Mouse (Mus musculus) kidney, embryonic 16.5 days (tissue): ENCODE data around the gene Rnf150. TPM values are rescaled to one million over a fixed set of nuclear protein-coding genes. Genes with fewer than 3 reads are reported as not detected.

Source experiments
- ATAC-seq: fragments of 200-750 bp; cut with Nextera tagmentation; 2 replicates; pipeline ENCODE4 v1.8.0; 2017; ENCODE audit warnings: moderate TSS enrichment; ENCODE audit not compliant: low FRiP score, low TSS enrichment
- H3K27ac ChIP-seq: fragments of 300-500 bp; sonication (generic); 2 replicates; pipeline ENCODE4 v1.5.1; 2014; ENCODE audit warnings: low read length
- H3K27me3 ChIP-seq: fragments of 300-500 bp; sonication (generic); 2 replicates; pipeline ENCODE4 v1.6.1; 2014; ENCODE audit warnings: low read length, control low read depth, mixed read lengths; ENCODE audit not compliant: insufficient read depth
- H3K36me3 ChIP-seq: fragments of 300-500 bp; sonication (generic); 2 replicates; pipeline ENCODE4 v1.6.1; 2014; ENCODE audit warnings: low read length, control low read depth, mixed read lengths; ENCODE audit not compliant: insufficient read depth
- H3K4me1 ChIP-seq: fragments of 300-500 bp; sonication (generic); 2 replicates; pipeline ENCODE4 v1.6.1; 2014; ENCODE audit warnings: low read length, control low read depth, mixed read lengths; ENCODE audit not compliant: insufficient read depth
- H3K4me2 ChIP-seq: fragments of 300-500 bp; sonication (generic); replicated peaks from 2 replicates; pipeline ENCODE4 v1.6.1; 2014; ENCODE audit warnings: low read depth, low read length
- H3K4me3 ChIP-seq: fragments of 300-500 bp; sonication (generic); 2 replicates; pipeline ENCODE4 v1.5.1; 2014; ENCODE audit warnings: mild to moderate bottlenecking, low read length
- H3K9ac ChIP-seq: fragments of 300-500 bp; sonication (generic); replicated peaks from 2 replicates; pipeline ENCODE4 v1.6.1; 2014; ENCODE audit warnings: low read length
- H3K9me3 ChIP-seq: fragments of 300-500 bp; sonication (generic); 2 replicates; pipeline ENCODE4 v1.6.1; 2016; ENCODE audit warnings: low read length, control low read depth
- WGBS: fragments of 180-500 bp; shearing (Covaris S2); extraction: QIAGEN DNeasy Blood & Tissue Kit; methylation state at CpG from one replicate; pipeline ENCODE4 v1.1.7; 2014; 5-methylcytosine and 5-hydroxymethylcytosine counted together
- polyA plus RNA-seq: library from polyadenylated mRNA; unstranded; fragments of >200 nt; fragmentation: Nextera tagmentation; extraction: Ambion mirVana; gene quantifications from 2 replicates; pipeline ENCODE4 v1.2.1, GENCODE M21; 2015

Gene Rnf150
- polyA plus RNA-seq, 1 experiment from 2014 or later = 2.0 TPM

DNA sequence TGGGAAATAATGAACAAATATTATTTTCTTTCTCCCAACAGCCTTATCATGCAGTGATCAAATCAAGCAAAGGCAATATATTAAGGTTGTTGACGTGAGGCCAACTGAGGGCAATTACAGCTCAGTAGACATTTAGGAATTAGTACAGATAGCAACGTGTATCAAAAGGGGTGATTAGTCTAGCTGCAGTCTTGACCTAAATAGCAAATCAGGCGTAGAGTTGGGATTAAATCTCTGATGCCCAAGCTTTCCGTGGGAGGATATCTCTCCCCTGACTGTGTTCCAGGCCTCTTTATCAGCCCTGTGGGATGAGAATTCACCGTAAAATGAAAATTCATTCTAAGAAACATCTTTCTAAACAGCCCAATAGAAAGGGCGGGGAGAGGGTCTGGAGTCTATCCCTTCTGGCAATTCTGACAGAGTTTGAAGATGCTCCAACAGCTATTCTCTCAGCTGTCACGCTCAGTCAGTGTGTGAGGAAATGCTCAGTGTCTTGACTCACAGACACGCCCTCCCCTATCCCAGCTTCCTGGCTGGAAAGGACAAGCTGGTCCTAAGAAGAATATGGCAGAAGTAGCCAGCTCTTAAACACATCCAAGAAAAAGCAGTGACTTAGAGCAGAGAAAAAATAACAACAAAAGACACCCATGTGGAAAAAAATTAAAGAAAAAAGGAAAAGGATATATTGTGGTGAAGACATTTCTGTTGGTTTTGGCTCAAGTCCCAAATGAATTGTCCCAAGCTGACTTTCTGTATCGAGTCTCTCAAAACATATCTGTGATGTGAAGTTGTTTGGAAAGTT, 4.4 kb upstream of the Rnf150 start:
- ATAC-seq = no peak
- Histone ChIP-seq H3K4me2 (no peak overlapping the region), H3K27me3 (no peaks in the 10 kb centered on the region), H3K4me3 (no peak overlapping the region), H3K4me1 (peaks cover 14% of the 10 kb centered on the region), H3K36me3 (no peaks in the 10 kb centered on the region), H3K9me3 (no peaks in the 10 kb centered on the region), H3K27ac (no peak overlapping the region), H3K9ac (no peak overlapping the region)
- 56% methylated on average over 9 of the region's 9 CpGs for WGBS

- H3K27me3 ChIP-seq = no peaks in the 10 kb centered on the region
- H3K36me3 ChIP-seq = no peaks in the 10 kb centered on the region
- peaks cover 14% of the 10 kb centered on the region for H3K4me1 ChIP-seq
- H3K4me3 ChIP-seq = no peak overlapping the region
- WGBS = 61% methylated on average over 2 of the region's 2 CpGs
- no peak overlapping the region for H3K4me2 ChIP-seq
- no peak overlapping the region for H3K27ac ChIP-seq
- H3K9me3 ChIP-seq = no peaks in the 10 kb centered on the region
- no peak for ATAC-seq
- no peak overlapping the region for H3K9ac ChIP-seq
Observed at GRCm38 (mm10) chr8:82859343-82859620, 3.9 kb upstream of the Rnf150 start.

DNA sequence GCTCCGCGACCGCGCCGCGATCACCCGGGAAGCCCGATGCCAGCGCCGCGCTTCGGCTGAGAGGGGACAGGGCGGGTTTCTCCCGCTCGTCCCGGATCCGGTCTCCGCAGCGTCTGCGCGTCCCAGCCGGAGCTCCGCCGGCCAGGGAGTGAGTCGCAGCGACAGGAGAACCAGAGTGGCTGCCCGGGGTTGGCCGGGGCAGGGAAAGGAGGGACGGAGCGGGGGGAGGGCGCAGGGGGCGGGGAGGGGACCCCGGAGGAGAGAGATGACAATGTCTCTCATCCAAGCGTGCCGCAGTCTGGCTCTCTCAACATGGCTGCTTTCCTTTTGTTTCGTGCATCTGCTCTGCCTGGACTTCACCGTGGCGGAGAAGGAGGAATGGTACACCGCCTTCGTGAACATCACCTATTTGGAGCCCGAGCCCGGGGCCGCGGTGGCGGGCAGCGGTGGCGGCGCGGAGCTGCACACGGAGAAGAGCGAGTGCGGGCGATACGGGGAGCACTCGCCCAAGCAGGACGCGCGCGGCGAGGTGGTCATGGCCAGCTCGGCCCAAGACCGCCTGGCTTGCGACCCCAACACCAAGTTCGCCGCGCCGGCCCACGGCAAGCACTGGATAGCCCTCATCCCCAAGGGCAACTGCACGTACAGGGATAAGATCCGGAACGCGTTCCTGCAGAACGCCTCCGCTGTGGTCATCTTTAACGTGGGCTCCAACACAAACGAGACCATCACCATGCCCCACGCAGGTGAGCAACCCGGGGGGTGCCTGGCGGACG, 777 bp downstream of the Rnf150 start:
- Histone ChIP-seq H3K27ac (peak overlapping the region; percentile 82), H3K9me3 (no peaks in the 10 kb centered on the region), H3K36me3 (no peaks in the 10 kb centered on the region), H3K27me3 (no peaks in the 10 kb centered on the region), H3K4me1 (peaks cover 17% of the 10 kb centered on the region), H3K9ac (peak overlapping the region; percentile 94), H3K4me2 (peak overlapping the region; percentile 73), H3K4me3 (peak overlapping the region; percentile 85)
- peak; percentile 81 for ATAC-seq
- under 1% methylated on average over 74 of the region's 80 CpGs for WGBS

- H3K27me3 ChIP-seq = no peaks in the 10 kb centered on the region
- peak overlapping the region; percentile 82 for H3K27ac ChIP-seq
- no peaks in the 10 kb centered on the region for H3K9me3 ChIP-seq
- H3K4me3 ChIP-seq = peak overlapping the region; percentile 85
- no peak; the same call in 1 of the 2 replicates for ATAC-seq
- H3K36me3 ChIP-seq = no peaks in the 10 kb centered on the region
- under 1% methylated on average over 10 of the region's 10 CpGs for WGBS
- peak overlapping the region; percentile 94 for H3K9ac ChIP-seq
- H3K4me2 ChIP-seq = peak overlapping the region; percentile 73
- peaks cover 11% of the 10 kb centered on the region; the same call in 1 of the 2 replicates for H3K4me1 ChIP-seq
Observed at GRCm38 (mm10) chr8:82864521-82864818, 1.3 kb downstream of the Rnf150 start.

DNA sequence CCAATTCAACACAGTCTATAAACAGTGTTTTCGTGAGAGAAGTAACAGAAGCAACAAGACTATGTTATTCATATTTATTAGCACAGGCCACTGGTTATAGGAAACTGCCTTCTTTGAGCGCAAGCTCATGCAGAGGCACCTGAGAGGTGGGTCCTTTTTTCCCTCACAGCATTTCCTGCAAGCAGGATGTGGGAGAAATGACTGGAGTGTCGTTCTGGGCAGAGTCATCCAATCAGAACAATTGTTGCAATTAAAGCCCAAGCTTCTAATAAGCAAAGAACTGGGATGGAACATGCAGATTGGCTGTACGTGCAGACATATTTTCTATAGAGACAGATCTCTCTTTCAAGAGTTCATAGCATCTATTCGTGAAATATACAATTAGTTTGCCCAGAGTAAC, 2.1 kb downstream of the Rnf150 start:
- Histone ChIP-seq H3K9ac (no peak overlapping the region), H3K4me3 (peak overlapping the region; percentile 85), H3K4me2 (peak overlapping the region; percentile 73), H3K36me3 (no peaks in the 10 kb centered on the region), H3K4me1 (peaks cover 14% of the 10 kb centered on the region; the same call in 1 of the 2 replicates), H3K27ac (no peak overlapping the region), H3K9me3 (no peaks in the 10 kb centered on the region), H3K27me3 (no peaks in the 10 kb centered on the region)
- WGBS = 36% methylated on average over 5 of the region's 5 CpGs
- no peak for ATAC-seq

- Histone ChIP-seq H3K27ac (no peak overlapping the region), H3K36me3 (no peaks in the 10 kb centered on the region), H3K9ac (no peak overlapping the region), H3K27me3 (no peaks in the 10 kb centered on the region), H3K4me1 (peaks cover 24% of the 10 kb centered on the region; the same call in 1 of the 2 replicates), H3K4me2 (peak overlapping the region; percentile 19), H3K4me3 (no peak overlapping the region), H3K9me3 (no peaks in the 10 kb centered on the region)
- ATAC-seq = no peak
- 38% methylated on average over 1 of the region's 1 CpGs for WGBS
Observed at GRCm38 (mm10) chr8:82866251-82866650, 3.1 kb downstream of the Rnf150 start.

GRCm38 (mm10) chr8:82870840-82871490, 7.8 kb downstream of the Rnf150 start:
- Histone ChIP-seq H3K9ac (0 out of 2 replicates have a peak overlapping the region, but pooled peaks have one; percentile 9), H3K4me2 (no peak overlapping the region), H3K27me3 (no peaks in the 10 kb centered on the region), H3K36me3 (no peaks in the 10 kb centered on the region), H3K4me1 (peaks cover 26% of the 10 kb centered on the region; the same call in 1 of the 2 replicates), H3K9me3 (no peaks in the 10 kb centered on the region), H3K27ac (peak overlapping the region; percentile 55), H3K4me3 (no peak overlapping the region)
- peak; percentile 49; the same call in 1 of the 2 replicates for ATAC-seq
- 20% methylated on average over 4 of the region's 4 CpGs for WGBS

GRCm38 (mm10) chr8:82871986-82872385, 8.8 kb downstream of the Rnf150 start:
- Histone ChIP-seq H3K4me3 (no peak overlapping the region), H3K4me2 (no peak overlapping the region), H3K36me3 (no peaks in the 10 kb centered on the region), H3K4me1 (peaks cover 27% of the 10 kb centered on the region; the same call in 1 of the 2 replicates), H3K9ac (no peak overlapping the region), H3K27ac (no peak overlapping the region), H3K9me3 (no peaks in the 10 kb centered on the region), H3K27me3 (no peaks in the 10 kb centered on the region)
- WGBS = 76% methylated on average over 4 of the region's 4 CpGs
- no peak for ATAC-seq

- H3K27me3 ChIP-seq = no peaks in the 10 kb centered on the region
- no peak for ATAC-seq
- no peak overlapping the region for H3K9ac ChIP-seq
- no peaks in the 10 kb centered on the region for H3K9me3 ChIP-seq
- no peak overlapping the region for H3K27ac ChIP-seq
- 84% methylated on average over 2 of the region's 2 CpGs for WGBS
- H3K36me3 ChIP-seq = no peaks in the 10 kb centered on the region
- H3K4me1 ChIP-seq = peaks cover 27% of the 10 kb centered on the region; the same call in 1 of the 2 replicates
- no peak overlapping the region for H3K4me3 ChIP-seq
- no peak overlapping the region for H3K4me2 ChIP-seq
Observed at GRCm38 (mm10) chr8:82874102-82874501, 10.9 kb downstream of the Rnf150 start.
